Mouse (Mus musculus) MEL (cell line): Measurements from ENCODE around the gene Acad10. TPM values are rescaled to one million over a fixed set of nuclear protein-coding genes. Genes with fewer than 3 reads are reported as not detected.
"Not testable (repeated sequence)": the region's sequence is repeated elsewhere in the genome, so short reads cannot be mapped to it uniquely, and the experiment has no call there.

Source experiments
- DNase-seq: peaks from one replicate; pipeline ENCODE4 v3.0.0; 2011; ENCODE audit warnings: low read depth, low spot score
- H3K27ac ChIP-seq: 2 replicates; pipeline ENCODE4 v1.5.1; 2012; ENCODE audit warnings: low read depth, mild to moderate bottlenecking, control low read depth, low read length, moderate library complexity; ENCODE audit not compliant: control insufficient read depth
- H3K27me3 ChIP-seq, 2 experiments: fragments of 150-350 bp in 1 of 2; sonication (generic) in 1 of 2; 2 replicates each; pipeline ENCODE4 v1.6.1; 2012; ENCODE audit warnings: low read length in 2 of 2, mild to moderate bottlenecking in 2 of 2, improper control_type of control experiment in 1 of 2, moderate library complexity in 1 of 2; ENCODE audit not compliant: insufficient read depth in 2 of 2, control insufficient read depth in 1 of 2
- H3K36me3 ChIP-seq, 2 experiments: 2 replicates each; pipeline ENCODE4 v1.6.1; 2012 to 2014; ENCODE audit warnings: low read length in 2 of 2, improper control_type of control experiment in 1 of 2, inconsistent platforms in 1 of 2, mild to moderate bottlenecking in 1 of 2; ENCODE audit not compliant: insufficient read depth in 2 of 2, control insufficient read depth in 1 of 2
- H3K4me1 ChIP-seq, 2 experiments: fragments of 150-350 bp in 1 of 2; sonication (generic) in 1 of 2; 2 replicates each; pipeline ENCODE4 v1.6.1; 2012; ENCODE audit warnings: low read length in 2 of 2, improper control_type of control experiment in 1 of 2, mild to moderate bottlenecking in 1 of 2; ENCODE audit not compliant: insufficient read depth in 2 of 2, control insufficient read depth in 1 of 2
- H3K4me3 ChIP-seq, 2 experiments: fragments of 150-350 bp in 1 of 2; sonication (generic) in 1 of 2; 2 replicates each; pipeline ENCODE4 v1.5.1; 2012; ENCODE audit warnings: low read depth in 2 of 2, low read length in 2 of 2, mild to moderate bottlenecking in 2 of 2, moderate library complexity in 2 of 2, control low read depth in 1 of 2, improper control_type of control experiment in 1 of 2; ENCODE audit not compliant: control insufficient read depth in 1 of 2, insufficient read depth in 1 of 2
- H3K79me2 ChIP-seq: 2 replicates; pipeline ENCODE4 v1.6.1; 2012; ENCODE audit warnings: mild to moderate bottlenecking, low read length, moderate library complexity; ENCODE audit not compliant: control insufficient read depth, poor library complexity, insufficient read depth
- H3K9ac ChIP-seq: 2 replicates; pipeline ENCODE4 v1.6.1; 2012; ENCODE audit warnings: low read depth, mild to moderate bottlenecking, control low read depth, low read length, moderate library complexity; ENCODE audit not compliant: control insufficient read depth, poor library complexity, severe bottlenecking
- H3K9me3 ChIP-seq: fragments of 150-350 bp; sonication (generic); replicated peaks from 2 replicates; pipeline ENCODE4 v1.6.1; 2012; ENCODE audit warnings: mild to moderate bottlenecking, low read length, improper control_type of control experiment, moderate library complexity; ENCODE audit not compliant: insufficient read depth
- BHLHE40 ChIP-seq: IDR thresholded peaks from 2 replicates; pipeline ENCODE4 v1.6.1; 2012; ENCODE audit warnings: low read depth, mild to moderate bottlenecking, inconsistent platforms, low read length, improper control_type of control experiment, borderline replicate concordance
- CHD1 ChIP-seq: IDR thresholded peaks from 2 replicates; pipeline ENCODE4 v1.6.1; 2012; ENCODE audit warnings: low read depth, mild to moderate bottlenecking, inconsistent platforms, low read length, improper control_type of control experiment
- CHD2 ChIP-seq: IDR thresholded peaks from 2 replicates; pipeline ENCODE4 v1.6.1; 2011; ENCODE audit warnings: low read length, improper control_type of control experiment
- CTCF ChIP-seq, 3 experiments: IDR thresholded peaks in 2 of 3; conservative IDR thresholded peaks in 1 of 3; 2 replicates each; pipeline ENCODE4 v1.5.1; 2011 to 2012; ENCODE audit warnings: low read length in 3 of 3, low read depth in 2 of 3, mild to moderate bottlenecking in 2 of 3, improper control_type of control experiment in 1 of 3, inconsistent platforms in 1 of 3, mixed read lengths in 1 of 3, moderate library complexity in 1 of 3; ENCODE audit not compliant: control insufficient read depth in 1 of 3, insufficient read depth in 1 of 3, poor library complexity in 1 of 3, severe bottlenecking in 1 of 3
- EP300 ChIP-seq, 2 experiments: IDR thresholded peaks; 2 replicates each; pipeline ENCODE4 v1.6.1; 2011; ENCODE audit warnings: improper control_type of control experiment in 2 of 2, low read length in 2 of 2, low read depth in 1 of 2, mild to moderate bottlenecking in 1 of 2
- GATA1 ChIP-seq: IDR thresholded peaks from 2 replicates; pipeline ENCODE4 v1.6.1; 2011; ENCODE audit warnings: low read depth, low read length, improper control_type of control experiment
- HCFC1 ChIP-seq: IDR thresholded peaks from 2 replicates; pipeline ENCODE4 v1.6.1; 2012; ENCODE audit warnings: low read depth, mild to moderate bottlenecking, inconsistent platforms, low read length, improper control_type of control experiment, moderate library complexity
- MAFK ChIP-seq: IDR thresholded peaks from 2 replicates; pipeline ENCODE4 v1.6.1; 2011; ENCODE audit warnings: low read depth, mild to moderate bottlenecking, low read length, improper control_type of control experiment, borderline replicate concordance
- MAZ ChIP-seq: IDR thresholded peaks from 2 replicates; pipeline ENCODE4 v1.6.1; 2012; ENCODE audit warnings: low read depth, mild to moderate bottlenecking, inconsistent platforms, low read length, improper control_type of control experiment
- MEF2A ChIP-seq: IDR thresholded peaks from 2 replicates; pipeline ENCODE4 v1.6.1; 2014; ENCODE audit warnings: low read depth, mild to moderate bottlenecking, inconsistent platforms, low read length, improper control_type of control experiment; ENCODE audit not compliant: poor library complexity, insufficient replicate concordance, severe bottlenecking; ENCODE audit errors: extremely low read depth
- MXI1 ChIP-seq: IDR thresholded peaks from 2 replicates; pipeline ENCODE4 v1.6.1; 2011; ENCODE audit warnings: mild to moderate bottlenecking, low read depth, low read length, improper control_type of control experiment
- POLR2A ChIP-seq, 2 experiments: IDR thresholded peaks; 2 replicates each; pipeline ENCODE4 v1.6.1; 2011 to 2012; ENCODE audit warnings: low read length in 2 of 2, mild to moderate bottlenecking in 2 of 2, control low read depth in 1 of 2, improper control_type of control experiment in 1 of 2, low read depth in 1 of 2, moderate library complexity in 1 of 2; ENCODE audit not compliant: control insufficient read depth in 1 of 2, insufficient read depth in 1 of 2, poor library complexity in 1 of 2
- POLR2AphosphoS2 ChIP-seq: IDR thresholded peaks from 2 replicates; pipeline ENCODE4 v1.6.1; 2011; ENCODE audit warnings: low read length, improper control_type of control experiment
- POLR2AphosphoS5 ChIP-seq: IDR thresholded peaks from 2 replicates; pipeline ENCODE4 v1.6.1; 2012; ENCODE audit warnings: low read depth, borderline replicate concordance, mild to moderate bottlenecking, inconsistent platforms, low read length, moderate library complexity, mixed read lengths
- USF1 ChIP-seq: IDR thresholded peaks from 2 replicates; pipeline ENCODE4 v1.6.1; 2014; ENCODE audit warnings: low read depth, mild to moderate bottlenecking, inconsistent platforms, low read length, improper control_type of control experiment, moderate library complexity
- ZKSCAN1 ChIP-seq: IDR thresholded peaks from 2 replicates; pipeline ENCODE4 v1.6.1; 2012; ENCODE audit warnings: low read depth, mild to moderate bottlenecking, inconsistent platforms, low read length, improper control_type of control experiment, moderate library complexity
- ZMIZ1 ChIP-seq: IDR thresholded peaks from 2 replicates; pipeline ENCODE4 v1.6.1; 2012; ENCODE audit warnings: low read depth, mild to moderate bottlenecking, inconsistent platforms, low read length, improper control_type of control experiment, moderate library complexity
- polyA plus RNA-seq, 2 experiments: library from polyadenylated mRNA; stranded (reverse) in 1 of 2; unstranded in 1 of 2; fragments of >175 nt in 1 of 2; fragments of >200 nt in 1 of 2; gene quantifications; 2 replicates each; pipeline versions ENCODE4 v1.2.1 to v1.2.4; 2012; ENCODE audit warnings: low replicate concordance in 2 of 2, low read depth in 1 of 2; ENCODE audit not compliant: insufficient read length in 2 of 2, insufficient read depth in 1 of 2, missing spikeins in 1 of 2
- total RNA-seq: library from RNA; depleted of rRNA; stranded (reverse); fragments of 300-350 nt; gene quantifications from 2 replicates; pipeline ENCODE4 v1.2.3, GENCODE M21; 2012

Gene Acad10
- total and polyA plus RNA-seq, 3 experiments: 4.4 to 5.9 TPM; not detected in 1

- no peaks in the 10 kb centered on the region for H3K9me3 ChIP-seq
- peaks cover 0 to 4% of the 10 kb centered on the region in 2 experiments; a peak in 2 of 4 replicates for H3K36me3 ChIP-seq
These were observed 36.4 kb upstream of the Acad10 start for GRCm38 (mm10) chr5:121696761-121697160.

DNA sequence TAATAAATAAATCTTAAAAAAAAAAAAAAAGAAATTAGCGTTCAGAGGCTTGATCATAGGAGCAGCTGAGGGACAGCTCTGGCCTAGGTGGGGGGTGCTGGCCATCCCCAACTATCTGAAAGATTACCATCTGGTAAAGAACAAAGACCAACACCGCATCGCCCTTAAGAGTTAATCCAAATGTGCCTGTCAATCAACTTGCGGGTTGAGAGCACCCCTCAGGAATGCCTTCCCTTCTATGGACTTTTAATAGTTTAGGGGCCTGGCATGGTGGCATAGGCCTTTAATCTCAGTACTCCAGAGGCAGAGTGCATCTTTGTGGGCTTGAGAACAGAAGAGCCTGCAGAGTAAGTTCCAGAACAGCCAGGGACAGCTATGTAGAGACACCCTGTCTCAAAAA, 32.6 kb upstream of the Acad10 start:
- Histone ChIP-seq H3K9ac (no peak overlapping the region), H3K27ac (no peak overlapping the region)
- TF ChIP-seq CTCF (IDR thresholded peaks at IDR 0.05 in 2 of 3, conservative IDR thresholded peaks at IDR 0.05 in 1 of 3; ENCODE audit: control insufficient read depth in 1 of 3, insufficient read depth in 1 of 3, low read depth in 2 of 3, low read length in 3 of 3, poor library complexity in 1 of 3, severe bottlenecking in 1 of 3) (no peak), MEF2A (no peak)
- TF ChIP-seq, all 39 proteins: peak for 0
- no peaks in the 10 kb centered on the region for H3K79me2 ChIP-seq
- H3K4me1 ChIP-seq: no peaks in the 10 kb centered on the region
- no peaks in the 10 kb centered on the region for H3K36me3 ChIP-seq
- no peak overlapping the region for H3K4me3 ChIP-seq
- DNase-seq: no peak
- no peaks in the 10 kb centered on the region for H3K27me3 ChIP-seq
- H3K9me3 ChIP-seq: no peaks in the 10 kb centered on the region

More at GRCm38 (mm10) chr5:121696761-121697160, 36.4 kb upstream of the Acad10 start:
- Histone ChIP-seq H3K79me2 (no peaks in the 10 kb centered on the region), H3K9ac (no peak overlapping the region), H3K4me1 (peaks cover 7 to 9% of the 10 kb centered on the region in 2 experiments; a peak in 3 of 4 replicates), H3K27me3 (no peaks in the 10 kb centered on the region), H3K4me3 (no peak overlapping the region), H3K27ac (no peak overlapping the region)
- DNase-seq: no peak
- TF ChIP-seq HCFC1 (no peak), POLR2A (IDR thresholded peaks at IDR 0.05; ENCODE audit: control insufficient read depth in 1 of 2, insufficient read depth in 1 of 2, low read depth in 1 of 2, low read length in 2 of 2, poor library complexity in 1 of 2) (no peak), CHD2 (no peak), MAFK (no peak), POLR2AphosphoS5 (no peak)
- TF ChIP-seq, all 39 proteins: peak for 0

GRCm38 (mm10) chr5:121691436-121691835, 31.1 kb upstream of the Acad10 start:
- H3K4me3 ChIP-seq, DNase-seq, H3K27ac ChIP-seq, H3K79me2 ChIP-seq, H3K9ac ChIP-seq, H3K36me3 ChIP-seq, H3K9me3 ChIP-seq, H3K27me3 ChIP-seq, H3K4me1 ChIP-seq: not testable (repeated sequence)

DNA sequence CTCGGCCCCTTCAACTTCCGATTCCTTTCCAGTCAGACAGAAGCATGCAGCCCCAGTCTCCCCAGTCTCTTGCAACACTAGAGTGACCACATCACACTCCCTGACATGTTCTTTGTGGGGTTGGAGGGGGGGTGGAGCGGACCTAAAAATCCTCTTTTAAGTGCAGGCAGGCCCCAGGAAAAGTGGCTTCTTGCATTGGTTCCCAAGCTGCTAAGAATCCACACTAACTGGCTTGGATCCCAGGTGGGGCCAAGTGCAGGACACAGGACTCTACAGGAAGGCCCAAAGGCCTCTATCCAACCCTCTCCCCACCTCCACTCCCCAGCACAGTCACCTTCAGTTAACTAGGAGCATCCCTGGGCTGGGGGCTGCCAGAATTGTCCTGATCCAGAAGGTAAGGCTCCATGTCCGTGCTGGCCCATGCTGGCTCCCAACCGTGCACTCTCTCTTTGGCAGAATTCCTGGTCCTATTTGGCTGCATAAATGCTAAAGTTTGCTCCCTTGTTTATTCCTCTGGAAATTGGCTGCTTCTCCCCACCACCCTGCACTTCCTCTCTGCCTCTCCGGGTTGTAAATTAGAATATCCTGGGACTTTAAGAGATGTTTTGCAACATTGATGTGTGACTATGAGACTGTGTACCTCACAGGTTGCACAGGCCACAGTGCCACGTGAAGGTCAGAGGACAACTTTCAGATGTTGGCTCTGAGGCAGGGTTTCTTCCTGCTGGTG, 30.3 kb upstream of the Acad10 start:
- H3K36me3 ChIP-seq: no peaks in the 10 kb centered on the region
- TF ChIP-seq MXI1: no peak
- TF ChIP-seq BHLHE40: no peak
- TF ChIP-seq MEF2A: no peak
- no peak for TF ChIP-seq EP300 (IDR thresholded peaks at IDR 0.05; ENCODE audit: low read depth in 1 of 2, low read length in 2 of 2)
- no peak for TF ChIP-seq POLR2AphosphoS2
- no peak for TF ChIP-seq HCFC1
- no peak for TF ChIP-seq GATA1
- TF ChIP-seq CHD1: no peak
- TF ChIP-seq CTCF (IDR thresholded peaks at IDR 0.05 in 2 of 3, conservative IDR thresholded peaks at IDR 0.05 in 1 of 3; ENCODE audit: control insufficient read depth in 1 of 3, insufficient read depth in 1 of 3, low read depth in 2 of 3, low read length in 3 of 3, poor library complexity in 1 of 3, severe bottlenecking in 1 of 3): no peak
- TF ChIP-seq ZKSCAN1: no peak
- TF ChIP-seq MAZ: no peak
- TF ChIP-seq USF1: no peak
- TF ChIP-seq ZMIZ1: no peak
- TF ChIP-seq CHD2: no peak
- TF ChIP-seq, all 39 proteins: peak for 0
- Histone ChIP-seq H3K9me3 (no peaks in the 10 kb centered on the region), H3K9ac (no peak overlapping the region), H3K4me1 (no peaks in the 10 kb centered on the region), H3K27ac (no peak overlapping the region), H3K79me2 (no peaks in the 10 kb centered on the region), H3K4me3 (no peak overlapping the region), H3K27me3 (no peaks in the 10 kb centered on the region)
- no peak for DNase-seq
